Mouse (Mus musculus): Measurements from ENCODE around the gene Itsn2.

DNA sequence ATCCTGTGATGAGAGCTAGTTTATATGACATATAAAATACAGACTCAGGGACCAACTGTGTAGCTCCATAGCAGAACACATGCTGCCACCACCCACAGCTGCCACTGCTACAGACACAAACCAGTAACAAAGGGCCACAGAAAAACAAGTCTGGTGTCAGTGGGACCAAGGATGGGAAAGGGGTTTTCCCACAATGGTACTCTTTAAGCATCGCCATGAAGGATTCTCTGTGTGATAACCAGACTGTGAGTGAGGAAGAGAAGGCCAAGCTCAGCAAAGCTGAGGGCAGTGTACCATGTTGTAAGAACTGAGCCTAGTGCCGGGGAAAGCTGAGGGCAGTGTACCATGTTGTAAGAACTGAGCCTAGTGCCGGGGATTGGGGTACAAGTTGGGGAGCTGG is 98.8 kb downstream of the Itsn2 start:
- TF ChIP-seq GATA1 (IDR thresholded peaks at IDR 0.05; ENCODE audit: borderline replicate concordance, low read length) = no peak
- no peak for TF ChIP-seq FLI1 (IDR thresholded peaks at IDR 0.05; ENCODE audit: low read length)
